Mouse (Mus musculus): Measurements from ENCODE around the gene Hps4.
A peak's percentile ranks its signal among the peaks of the same experiment; 100 is the strongest.

Hps4 gene

GRCm38 (mm10) chr5:112367338-112367737 lies 24.5 kb downstream of the Hps4 start:
- DNase-seq (ENCODE audit: low read depth, low spot score): no peak

DNA sequence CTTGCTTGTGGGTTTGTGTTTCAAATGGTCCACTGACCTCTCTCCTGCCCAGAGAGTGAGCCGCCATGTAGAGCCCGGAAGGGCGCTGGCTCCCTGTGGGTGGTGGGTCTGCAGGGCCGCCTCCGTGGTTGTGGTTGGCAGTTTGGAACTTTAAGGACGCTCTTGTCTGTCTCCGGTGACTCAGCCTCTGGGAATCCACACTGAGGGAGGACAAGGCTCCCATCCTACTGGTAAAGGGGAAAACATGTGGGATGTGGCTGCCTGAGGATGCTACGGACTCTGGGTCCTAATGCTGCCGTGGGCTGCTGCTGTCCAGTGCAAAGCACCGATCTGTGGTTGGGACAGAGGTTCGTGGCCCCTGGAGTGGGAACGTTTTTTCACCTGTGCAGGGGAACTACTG lies 25.0 kb downstream of the Hps4 start:
- no peak for DNase-seq (ENCODE audit: low read depth, low spot score)

DNA sequence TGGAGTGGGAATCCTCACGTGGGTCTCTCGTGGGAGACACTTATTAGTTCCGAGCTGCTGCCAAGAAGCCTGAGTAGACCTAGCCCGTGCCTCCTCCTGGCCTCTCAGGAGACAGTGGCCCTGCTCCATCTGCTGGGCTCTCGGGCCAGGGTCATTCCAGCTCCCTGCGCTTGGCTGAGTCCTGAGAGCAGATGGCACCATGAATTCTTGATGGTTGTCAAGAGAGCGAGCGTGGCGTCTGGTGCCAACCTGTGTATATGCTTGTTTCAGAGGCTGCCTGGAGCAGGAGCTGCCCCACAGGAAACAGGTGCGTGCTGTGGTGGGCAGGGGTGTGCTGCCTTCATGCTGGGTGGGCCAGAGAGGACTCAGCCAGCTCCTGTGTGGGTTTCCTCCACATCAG lies 25.8 kb downstream of the Hps4 start:
- no peak for DNase-seq (ENCODE audit: low read depth, low spot score)

DNA sequence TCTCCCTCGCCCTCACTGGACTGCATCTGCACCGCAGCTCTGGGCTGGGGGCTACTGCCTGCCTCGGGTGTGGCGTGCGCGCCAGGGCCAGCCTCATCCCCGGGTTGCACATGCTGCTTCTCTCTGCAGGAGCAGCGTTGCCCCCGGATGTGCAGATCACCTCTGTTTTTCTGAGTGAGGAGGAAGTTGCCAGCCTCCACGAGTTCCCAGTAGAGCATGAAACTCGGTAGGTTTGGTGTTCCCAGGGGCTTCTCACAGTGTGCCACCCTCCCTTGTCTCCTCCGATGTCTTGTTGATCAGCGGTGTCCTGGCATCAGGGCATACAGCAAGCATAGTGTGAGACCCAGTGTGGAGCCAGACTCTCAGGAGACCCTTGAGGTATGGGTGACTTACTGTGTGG lies 26.4 kb downstream of the Hps4 start:
- no peak for DNase-seq (ENCODE audit: low read depth, low spot score)

- no peak for DNase-seq (ENCODE audit: low read depth, low spot score)
These were observed 27.4 kb downstream of the Hps4 start for GRCm38 (mm10) chr5:112370236-112370813.

DNA sequence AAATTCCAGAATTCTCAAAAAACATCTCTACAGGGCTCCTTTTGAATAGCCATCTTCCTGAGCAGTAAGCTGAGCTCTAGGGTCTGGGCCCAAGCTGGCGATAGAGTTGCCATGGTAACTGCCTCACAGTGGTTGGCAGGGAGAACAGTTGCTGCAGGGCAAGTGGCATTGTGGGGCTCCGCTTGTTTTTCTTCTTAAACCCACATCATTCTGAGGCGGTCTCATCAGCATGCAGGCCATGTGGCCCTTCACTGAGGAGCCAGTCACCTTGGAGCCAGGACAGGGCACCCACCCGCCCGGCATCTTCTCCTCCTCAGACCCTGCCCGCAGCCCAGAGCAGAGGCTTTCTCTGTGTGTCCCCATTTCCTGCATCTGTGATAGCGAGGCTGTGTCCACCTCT lies 29.1 kb downstream of the Hps4 start:
- peak; percentile 84 for DNase-seq (ENCODE audit: low read depth, low spot score)

DNA sequence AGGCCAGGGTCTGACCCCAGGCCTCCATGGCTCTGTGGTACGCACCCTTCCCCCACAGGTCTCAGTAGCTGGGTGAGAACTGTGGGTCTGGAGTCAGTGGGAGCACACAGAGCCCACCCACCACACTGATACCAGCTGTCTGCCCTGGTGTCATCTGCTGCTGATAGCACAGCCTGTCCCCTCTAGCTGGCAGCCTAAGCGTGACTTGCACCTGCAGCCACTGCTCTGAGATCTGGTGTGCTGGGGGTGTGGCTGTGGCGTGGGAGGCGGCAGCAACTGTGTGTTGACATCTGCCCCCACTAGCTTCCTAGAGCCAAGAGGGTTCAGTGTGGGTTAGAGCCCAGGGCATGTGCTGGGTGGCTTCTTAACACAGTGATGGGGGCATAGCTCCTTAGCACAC lies 33.2 kb downstream of the Hps4 start:
- no peak for DNase-seq (ENCODE audit: low read depth, low spot score)

DNA sequence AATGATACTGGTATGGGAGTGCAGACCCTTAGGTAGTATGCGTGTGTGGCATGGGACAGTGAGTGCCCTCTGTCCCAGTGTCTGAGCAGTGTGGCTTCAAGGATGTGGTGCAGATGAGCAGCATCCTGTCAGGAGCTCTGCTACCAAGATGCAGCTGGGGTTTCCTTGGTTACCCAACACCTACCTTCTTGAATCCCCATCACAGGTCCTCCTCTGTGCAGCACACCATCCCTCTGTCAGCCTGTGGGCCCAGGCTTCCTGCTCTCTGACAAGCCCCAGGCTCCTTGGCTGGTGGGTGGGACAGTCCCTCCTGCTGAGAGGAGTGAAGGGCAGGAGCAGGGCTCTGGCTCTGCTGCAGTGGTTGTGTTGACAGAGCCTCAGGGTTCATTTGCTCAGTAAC lies 34.5 kb downstream of the Hps4 start:
- no peak for DNase-seq (ENCODE audit: low read depth, low spot score)

- DNase-seq (ENCODE audit: low read depth, low spot score): no peak
These were observed 35.8 kb downstream of the Hps4 start for GRCm38 (mm10) chr5:112378716-112379115.

- no peak for DNase-seq (ENCODE audit: low read depth, low spot score)
These were observed 38.3 kb downstream of the Hps4 start for GRCm38 (mm10) chr5:112381154-112381553.

DNA sequence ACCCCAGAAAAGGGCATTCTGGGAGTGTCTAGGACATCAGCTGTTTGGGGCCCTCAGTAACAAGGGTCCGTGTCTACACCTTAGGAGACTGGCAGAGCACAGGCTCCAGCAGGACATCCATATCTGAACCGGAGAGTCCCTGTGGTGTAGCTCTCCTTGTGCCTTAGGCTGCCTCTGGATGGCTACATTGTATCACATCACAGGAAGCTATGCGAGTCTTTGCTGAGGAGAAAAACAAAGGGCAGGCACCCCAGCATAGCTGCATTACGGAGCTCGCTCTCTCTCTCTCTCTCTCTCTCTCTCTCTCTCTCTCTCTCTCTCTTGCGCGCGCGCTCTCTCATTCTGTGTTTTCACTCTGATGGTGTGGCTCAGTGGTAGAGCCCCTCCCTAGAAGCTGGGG lies 39.2 kb downstream of the Hps4 start:
- DNase-seq (ENCODE audit: low read depth, low spot score): no peak

- DNase-seq (ENCODE audit: low read depth, low spot score): no peak
These were observed 39.9 kb downstream of the Hps4 start for GRCm38 (mm10) chr5:112382641-112383330.

- DNase-seq (ENCODE audit: low read depth, low spot score): no peak
These were observed 42.1 kb downstream of the Hps4 start for GRCm38 (mm10) chr5:112384805-112385472.

DNA sequence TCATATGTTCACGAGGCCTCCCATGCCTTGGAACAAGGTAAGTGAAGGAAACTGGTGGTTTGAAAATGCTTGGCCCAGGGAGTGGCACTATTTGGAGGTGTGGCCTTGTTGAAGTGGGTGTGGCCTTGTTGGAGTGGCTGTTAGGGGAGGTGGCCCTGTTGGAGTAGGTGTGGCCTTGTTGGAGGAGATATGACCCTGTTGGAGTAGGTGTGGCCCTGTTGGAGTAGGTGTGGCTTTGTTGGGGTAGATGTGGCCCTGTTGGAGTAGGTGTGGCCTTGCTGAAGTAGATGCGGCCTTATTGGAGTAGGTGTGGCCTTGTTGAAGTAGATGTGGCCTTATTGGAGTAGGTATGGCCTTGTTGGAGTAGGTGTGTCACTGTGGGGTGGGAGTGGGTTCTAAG lies 43.1 kb downstream of the Hps4 start:
- no peak for DNase-seq (ENCODE audit: low read depth, low spot score)

GRCm38 (mm10) chr5:112389352-112389751 lies 46.5 kb downstream of the Hps4 start:
- no peak for DNase-seq (ENCODE audit: low read depth, low spot score)

- DNase-seq (ENCODE audit: low read depth, low spot score): no peak
These were observed 48.1 kb downstream of the Hps4 start for GRCm38 (mm10) chr5:112391002-112391401.

GRCm38 (mm10) chr5:112391676-112392323 lies 48.9 kb downstream of the Hps4 start:
- DNase-seq (ENCODE audit: low read depth, low spot score): no peak

DNA sequence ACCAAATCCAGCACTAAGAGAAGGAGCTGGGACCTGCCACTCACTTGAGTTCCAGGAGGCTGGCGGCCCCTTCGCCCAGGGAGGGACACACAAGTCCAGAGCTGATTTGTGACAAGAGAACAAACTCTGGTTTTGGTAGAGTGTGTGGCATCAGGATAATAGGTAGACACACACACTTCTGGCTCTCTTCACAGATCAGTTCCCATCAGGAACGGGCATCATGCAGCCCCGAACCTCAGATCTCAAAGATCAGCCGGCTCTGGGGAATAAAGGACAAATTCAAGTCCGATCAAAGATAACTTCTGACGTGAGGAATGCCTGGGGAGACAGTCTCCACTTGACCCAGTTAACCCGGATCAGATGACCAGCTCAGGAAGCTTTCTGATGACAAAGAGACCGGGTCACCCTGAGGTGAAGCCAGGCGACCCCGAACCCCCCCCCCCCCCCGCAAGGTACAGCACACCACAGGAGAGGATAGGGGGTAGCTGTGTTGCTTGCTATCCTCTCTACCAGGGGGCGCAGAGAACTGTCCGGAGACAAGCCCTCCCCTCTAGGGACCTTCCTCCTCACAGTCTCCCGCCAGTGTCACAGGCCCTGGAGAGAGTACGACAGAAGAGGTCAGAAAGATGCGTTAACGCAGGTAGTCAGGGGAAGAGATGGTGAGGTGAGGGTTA lies 51.0 kb downstream of the Hps4 start:
- no peak for DNase-seq (ENCODE audit: low read depth, low spot score)

- DNase-seq (ENCODE audit: low read depth, low spot score): no peak
These were observed 51.5 kb downstream of the Hps4 start for GRCm38 (mm10) chr5:112394415-112394763.

DNA sequence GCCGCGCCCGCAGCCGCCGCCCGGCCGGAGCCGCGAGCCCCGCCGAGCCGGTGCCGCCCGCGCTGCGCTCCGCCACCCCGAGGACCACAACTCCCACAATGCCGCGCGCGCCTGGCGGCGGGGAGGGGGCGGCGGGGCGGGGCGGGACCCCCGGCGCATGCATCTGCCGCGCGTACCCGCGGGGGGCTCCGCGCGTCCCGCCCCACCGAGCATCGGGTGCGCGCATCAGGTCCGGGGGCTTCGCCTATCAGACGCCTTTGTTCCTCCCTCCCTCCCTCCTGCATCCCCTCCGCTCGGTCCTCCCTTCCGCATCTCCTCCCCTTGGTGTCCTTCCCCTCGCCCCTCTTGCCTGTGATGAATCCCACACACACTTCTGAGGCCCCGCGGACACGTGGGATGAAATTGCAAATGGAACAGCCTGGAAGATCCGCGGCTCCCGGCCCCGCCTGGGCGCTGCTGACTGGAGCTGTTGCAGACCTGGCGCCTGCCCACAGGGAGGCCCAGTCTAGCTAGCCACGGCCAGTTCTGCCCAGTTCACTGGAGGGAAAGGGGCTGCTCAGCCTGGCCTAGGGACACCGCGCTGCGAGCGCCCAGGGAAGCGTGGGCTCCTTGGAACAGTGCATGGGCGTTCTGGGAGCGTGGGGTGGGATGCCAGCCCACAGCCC lies 52.0 kb downstream of the Hps4 start, which contains the start of gene Asphd2:
Asphd2 (minus strand) TSS at position 88 of the 665 bp plus-strand sequence.
- DNase-seq (ENCODE audit: low read depth, low spot score): peak; percentile 83

- no peak for DNase-seq (ENCODE audit: low read depth, low spot score)
These were observed 53.2 kb downstream of the Hps4 start for GRCm38 (mm10) chr5:112396066-112396465.

DNA sequence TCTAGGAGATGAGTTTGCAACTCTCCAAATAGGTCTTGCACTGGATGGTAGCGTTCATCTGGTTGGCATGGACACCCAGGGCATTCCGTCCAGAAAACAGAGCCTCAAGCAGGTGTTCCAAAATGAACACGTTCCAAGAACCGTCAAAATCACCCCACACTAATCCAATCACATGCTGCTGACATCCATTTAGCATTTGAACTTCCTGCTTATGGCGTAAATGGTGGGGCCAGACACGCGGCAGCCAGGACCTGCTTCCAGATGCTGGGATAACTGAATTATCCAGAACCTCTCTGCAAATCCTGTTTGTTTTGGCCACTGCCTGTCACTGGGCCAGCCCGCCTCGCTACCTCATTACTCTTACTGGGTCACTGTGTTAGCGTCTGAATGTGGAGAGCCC lies 56.4 kb downstream of the Hps4 start:
- DNase-seq (ENCODE audit: low read depth, low spot score): no peak
